Mouse (Mus musculus) embryonic facial prominence, embryonic 11.5 days (tissue): Measurements from ENCODE around the gene Sh3glb2. TPM values are rescaled to one million over a fixed set of nuclear protein-coding genes. Genes with fewer than 3 reads are reported as not detected.

Source experiments
- ATAC-seq: fragments of 200-750 bp; cut with Nextera tagmentation; replicated peaks from 2 replicates; pipeline ENCODE4 v1.8.0; 2017; ENCODE audit warnings: low read depth; ENCODE audit not compliant: insufficient number of reproducible peaks, low FRiP score, low TSS enrichment
- DNase-seq: peaks from one replicate; pipeline ENCODE4 v3.0.0-alpha.2; 2015; ENCODE audit warnings: low spot score
- H3K27ac ChIP-seq: fragments of 300-500 bp; sonication (generic); replicated peaks from 2 replicates; pipeline ENCODE4 v1.5.1; 2014; ENCODE audit warnings: mild to moderate bottlenecking, low read depth, low read length, control low read depth
- H3K27me3 ChIP-seq: fragments of 300-500 bp; sonication (generic); 2 replicates; pipeline ENCODE4 v1.6.1; 2014; ENCODE audit warnings: mild to moderate bottlenecking, low read length, moderate library complexity, mixed read lengths; ENCODE audit not compliant: control insufficient read depth, insufficient read depth
- H3K36me3 ChIP-seq: fragments of 300-500 bp; sonication (generic); replicated peaks from 2 replicates; pipeline ENCODE4 v1.6.1; 2014; ENCODE audit warnings: low read depth, mild to moderate bottlenecking, low read length, moderate library complexity, mixed read lengths; ENCODE audit not compliant: control insufficient read depth, insufficient read depth
- H3K4me1 ChIP-seq: fragments of 300-500 bp; sonication (generic); 2 replicates; pipeline ENCODE4 v1.6.1; 2014; ENCODE audit warnings: low read length, mixed read lengths; ENCODE audit not compliant: control insufficient read depth, insufficient read depth
- H3K4me2 ChIP-seq: fragments of 300-500 bp; sonication (generic); 2 replicates; pipeline ENCODE4 v1.6.1; 2014; ENCODE audit warnings: low read depth, mild to moderate bottlenecking, control low read depth, low read length, moderate library complexity
- H3K4me3 ChIP-seq: fragments of 300-500 bp; sonication (generic); 2 replicates; pipeline ENCODE4 v1.5.1; 2014; ENCODE audit warnings: low read depth, low read length, control low read depth
- H3K9ac ChIP-seq: fragments of 300-500 bp; sonication (generic); replicated peaks from 2 replicates; pipeline ENCODE4 v1.6.1; 2014; ENCODE audit warnings: mild to moderate bottlenecking, control low read depth, low read length
- H3K9me3 ChIP-seq: fragments of 300-500 bp; sonication (generic); replicated peaks from 2 replicates; pipeline ENCODE4 v1.6.1; 2016; ENCODE audit warnings: mild to moderate bottlenecking, low read length, inconsistent platforms, mixed read lengths; ENCODE audit not compliant: control insufficient read depth
- WGBS: fragments of 180-500 bp; shearing (Covaris S2); extraction: QIAGEN DNeasy Blood & Tissue Kit; methylation state at CpG from one replicate; pipeline ENCODE4 v1.1.7; 2014; 5-methylcytosine and 5-hydroxymethylcytosine counted together
- polyA plus RNA-seq: library from polyadenylated mRNA; unstranded; fragments of >200 nt; fragmentation: Nextera tagmentation; extraction: Ambion mirVana; gene quantifications from 2 replicates; pipeline ENCODE4 v1.2.1, GENCODE M21; 2014

Sh3glb2 gene
- polyA plus RNA-seq, 1 experiment from 2014 or later = 41.6 TPM

DNA sequence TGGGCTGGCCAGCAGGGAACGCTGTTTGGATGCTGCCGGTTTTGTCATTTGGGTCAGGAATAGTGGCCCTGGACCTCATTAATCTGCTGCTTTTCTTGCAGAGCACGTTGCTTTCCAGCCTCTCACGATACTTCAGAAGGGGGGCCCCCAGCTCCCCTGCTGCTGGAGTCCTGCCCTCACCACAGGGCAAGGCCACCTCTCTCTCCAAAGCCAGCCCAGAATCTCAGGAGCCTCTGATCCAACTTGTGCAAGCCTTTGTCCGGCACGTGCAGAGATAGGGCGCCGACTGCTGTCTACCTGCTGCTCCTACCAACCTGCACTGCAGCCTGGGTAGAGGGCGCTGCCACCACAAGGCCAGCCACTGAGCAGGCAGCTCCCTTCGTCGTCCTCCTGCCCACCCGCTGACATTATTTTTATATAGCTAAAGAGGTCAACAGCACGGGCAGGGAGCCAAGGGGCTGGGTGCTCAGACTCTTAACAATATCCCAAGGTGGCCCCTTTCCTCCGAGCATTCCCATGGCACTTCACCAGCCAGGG lies 15.5 kb downstream of the Sh3glb2 start:
- ATAC-seq = no peak
- H3K4me2 ChIP-seq = no peak overlapping the region
- 87% methylated on average over 14 of the region's 14 CpGs for WGBS

DNA sequence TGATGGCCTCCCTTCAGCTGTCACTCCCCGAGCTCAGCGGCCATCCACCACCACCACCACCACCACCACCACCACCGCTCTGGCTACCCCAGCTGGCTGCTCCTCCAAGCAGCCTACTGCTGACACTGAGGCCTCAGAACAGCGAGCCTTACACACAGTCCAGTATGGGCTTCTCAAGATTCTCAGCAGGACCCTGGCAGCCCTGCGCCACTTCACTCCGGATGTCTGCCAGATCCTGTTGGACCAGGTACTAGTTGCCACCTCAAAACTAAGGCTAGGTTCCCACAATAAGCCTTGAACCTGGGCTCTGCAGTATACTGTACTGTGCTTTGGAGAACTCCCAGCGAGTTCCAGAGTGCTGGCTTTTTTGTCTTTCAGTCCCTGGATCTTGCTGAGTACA lies 16.6 kb downstream of the Sh3glb2 start:
- no peak overlapping the region for H3K9ac ChIP-seq
- H3K36me3 ChIP-seq = peaks cover 28% of the 10 kb centered on the region
- no peak overlapping the region for H3K27ac ChIP-seq
- H3K4me1 ChIP-seq = no peaks in the 10 kb centered on the region
- H3K4me2 ChIP-seq = no peak overlapping the region
- ATAC-seq (no peak), DNase-seq (no peak)
- 92% methylated on average over 7 of the region's 7 CpGs for WGBS
- H3K4me3 ChIP-seq = no peak overlapping the region
- no peaks in the 10 kb centered on the region for H3K27me3 ChIP-seq
- no peaks in the 10 kb centered on the region for H3K9me3 ChIP-seq

More for the DNA sequence above, 15.5 kb downstream of the Sh3glb2 start:
- Histone ChIP-seq H3K27me3 (no peaks in the 10 kb centered on the region), H3K4me3 (no peak overlapping the region), H3K4me1 (no peaks in the 10 kb centered on the region), H3K36me3 (peaks cover 28% of the 10 kb centered on the region), H3K27ac (no peak overlapping the region), H3K9me3 (no peaks in the 10 kb centered on the region), H3K9ac (no peak overlapping the region)
- DNase-seq = no peak

DNA sequence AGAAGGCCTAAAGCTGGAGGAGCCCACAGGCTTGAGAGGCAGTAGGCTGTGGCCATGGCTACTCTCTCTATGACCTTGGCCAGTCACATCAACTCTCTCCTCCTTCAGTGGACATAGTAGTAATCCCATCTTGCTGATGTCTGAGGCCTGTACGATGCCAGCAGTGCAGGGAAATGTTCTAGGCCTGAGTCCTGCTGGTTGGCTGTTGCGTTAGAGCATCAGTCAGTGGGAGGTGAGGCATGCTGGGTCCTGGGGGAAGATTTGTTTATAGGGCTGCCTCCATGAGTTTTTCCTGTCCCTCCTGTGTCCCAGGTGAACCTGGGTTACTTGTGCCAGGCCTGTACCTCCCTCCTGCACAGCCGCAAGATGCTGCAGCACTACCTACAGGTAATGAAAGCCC lies 17.1 kb downstream of the Sh3glb2 start:
- Histone ChIP-seq H3K36me3 (peaks cover 28% of the 10 kb centered on the region), H3K4me1 (no peaks in the 10 kb centered on the region), H3K27me3 (no peaks in the 10 kb centered on the region), H3K9ac (no peak overlapping the region), H3K9me3 (no peaks in the 10 kb centered on the region), H3K27ac (no peak overlapping the region), H3K4me3 (no peak overlapping the region), H3K4me2 (no peak overlapping the region)
- no peak for DNase-seq
- 84% methylated on average over 3 of the region's 3 CpGs for WGBS
- ATAC-seq = no peak

DNA sequence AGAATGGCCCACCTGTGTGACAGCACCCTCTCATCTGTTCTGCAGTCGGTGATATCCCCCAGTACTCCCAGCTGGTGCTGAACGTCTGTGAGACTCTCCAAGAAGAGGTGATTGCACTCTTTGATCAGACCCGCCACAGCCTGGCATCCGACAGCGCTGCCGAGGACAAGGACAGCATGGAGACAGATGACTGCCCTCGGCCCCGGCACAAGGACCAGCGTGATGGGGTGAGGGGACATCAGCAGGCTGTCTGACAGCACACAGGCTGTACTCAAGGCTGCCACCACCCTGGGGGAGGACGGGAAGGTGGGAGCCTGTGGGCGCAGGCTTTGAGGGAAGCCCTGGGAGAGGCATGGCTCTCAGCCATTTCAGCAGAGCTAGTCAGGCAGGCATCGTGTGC lies 22.0 kb downstream of the Sh3glb2 start:
- peaks cover 21% of the 10 kb centered on the region for H3K36me3 ChIP-seq
- H3K9ac ChIP-seq = no peak overlapping the region
- WGBS = 88% methylated on average over 12 of the region's 12 CpGs
- ATAC-seq (no peak), DNase-seq (no peak)
- H3K27ac ChIP-seq = no peak overlapping the region
- no peaks in the 10 kb centered on the region for H3K9me3 ChIP-seq
- H3K4me1 ChIP-seq = no peaks in the 10 kb centered on the region
- H3K27me3 ChIP-seq = no peaks in the 10 kb centered on the region
- H3K4me3 ChIP-seq = no peak overlapping the region
- H3K4me2 ChIP-seq = no peak overlapping the region

DNA sequence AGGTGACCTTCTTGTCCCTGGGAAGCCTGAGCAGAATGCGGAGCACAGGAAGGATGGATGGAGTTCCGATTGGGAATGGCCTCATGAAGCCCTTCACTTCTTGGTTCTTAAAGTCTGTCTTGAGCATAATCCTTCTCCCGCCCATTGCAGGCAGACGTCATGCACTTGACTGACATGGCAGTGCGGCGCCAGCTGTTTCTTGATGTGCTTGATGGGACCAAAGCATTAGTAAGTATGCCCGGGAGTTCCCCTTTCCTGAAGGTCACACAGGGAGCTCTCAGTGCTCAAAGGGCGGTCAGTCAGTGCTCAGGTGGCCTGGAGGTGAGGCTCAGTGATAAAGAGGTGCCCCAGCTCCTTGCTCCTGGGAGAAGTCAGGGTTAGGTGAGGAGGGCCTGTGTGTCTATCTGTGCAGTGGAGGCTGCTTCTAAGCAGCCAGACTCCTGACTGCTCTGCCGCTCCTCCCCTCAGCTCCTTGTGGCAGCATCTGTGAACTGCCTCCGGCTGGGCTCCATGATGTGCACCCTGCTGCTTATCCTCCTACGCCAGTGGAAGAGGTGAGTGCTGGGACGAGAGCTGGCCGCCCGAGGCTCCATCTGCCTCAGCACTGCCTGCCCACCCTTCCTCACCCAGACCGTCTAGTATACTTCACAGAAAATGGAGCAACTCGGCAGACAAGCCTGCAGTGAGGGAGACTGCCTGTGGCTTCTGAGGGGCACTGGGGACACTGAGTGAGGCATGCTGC lies 22.8 kb downstream of the Sh3glb2 start:
- no peak for DNase-seq
- WGBS = 87% methylated on average over 16 of the region's 16 CpGs
- Histone ChIP-seq H3K9ac (no peak overlapping the region), H3K4me2 (no peak overlapping the region), H3K9me3 (no peaks in the 10 kb centered on the region), H3K27me3 (no peaks in the 10 kb centered on the region), H3K27ac (no peak overlapping the region), H3K4me1 (no peaks in the 10 kb centered on the region), H3K36me3 (peaks cover 21% of the 10 kb centered on the region), H3K4me3 (no peak overlapping the region)
- no peak for ATAC-seq

DNA sequence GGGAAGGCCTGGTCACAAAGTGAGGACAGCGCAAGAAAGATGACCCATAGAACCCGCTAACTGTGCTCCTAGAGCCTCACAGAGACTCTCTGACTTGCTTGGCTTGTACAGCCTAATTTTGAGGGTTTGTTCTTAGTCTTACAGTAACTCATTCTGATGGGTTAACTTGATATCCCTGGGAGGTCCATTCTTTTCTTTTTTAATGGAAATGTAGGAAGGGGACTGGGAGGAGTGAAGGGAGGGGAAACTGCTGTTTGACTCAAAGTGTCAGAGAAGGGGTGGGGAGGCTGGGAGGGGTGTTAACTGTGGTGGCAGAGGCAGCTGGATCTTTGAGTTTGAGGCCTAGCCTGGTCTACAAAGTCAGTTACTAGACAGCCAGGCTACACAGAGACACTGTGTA lies 23.8 kb downstream of the Sh3glb2 start:
- Histone ChIP-seq H3K4me3 (no peak overlapping the region), H3K4me1 (no peaks in the 10 kb centered on the region), H3K36me3 (peaks cover 28% of the 10 kb centered on the region), H3K27me3 (no peaks in the 10 kb centered on the region), H3K9ac (no peak overlapping the region), H3K27ac (no peak overlapping the region), H3K9me3 (no peaks in the 10 kb centered on the region), H3K4me2 (no peak overlapping the region)
- WGBS = 95% methylated on average over 2 of the region's 2 CpGs
- ATAC-seq (no peak), DNase-seq (no peak)

DNA sequence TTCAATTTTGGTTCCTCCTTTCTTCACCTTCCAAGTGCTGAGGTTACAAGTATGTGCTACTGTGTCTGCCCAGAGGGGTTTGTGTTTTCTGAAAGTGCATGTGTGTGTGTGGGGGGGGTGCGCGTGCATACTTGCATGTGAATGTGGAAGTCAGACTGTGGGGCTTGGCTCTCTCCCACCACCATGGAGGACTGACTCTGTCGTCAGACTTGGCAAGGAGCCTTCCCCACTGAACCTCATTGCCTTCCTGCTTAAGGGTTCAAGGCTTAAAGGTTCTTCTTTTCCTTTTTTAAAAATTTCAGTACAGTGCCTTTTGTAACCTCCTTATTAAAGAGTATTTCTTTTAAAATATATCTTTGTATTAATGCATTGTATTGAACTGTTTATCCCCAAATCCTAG lies 30.3 kb downstream of the Sh3glb2 start:
- Histone ChIP-seq H3K27ac (no peak overlapping the region), H3K4me2 (no peak overlapping the region), H3K27me3 (no peaks in the 10 kb centered on the region), H3K36me3 (peaks cover 18% of the 10 kb centered on the region), H3K9ac (no peak overlapping the region), H3K4me1 (no peaks in the 10 kb centered on the region), H3K9me3 (no peaks in the 10 kb centered on the region), H3K4me3 (no peak overlapping the region)
- DNase-seq (no peak), ATAC-seq (no peak)
- 90% methylated on average over 3 of the region's 3 CpGs for WGBS

DNA sequence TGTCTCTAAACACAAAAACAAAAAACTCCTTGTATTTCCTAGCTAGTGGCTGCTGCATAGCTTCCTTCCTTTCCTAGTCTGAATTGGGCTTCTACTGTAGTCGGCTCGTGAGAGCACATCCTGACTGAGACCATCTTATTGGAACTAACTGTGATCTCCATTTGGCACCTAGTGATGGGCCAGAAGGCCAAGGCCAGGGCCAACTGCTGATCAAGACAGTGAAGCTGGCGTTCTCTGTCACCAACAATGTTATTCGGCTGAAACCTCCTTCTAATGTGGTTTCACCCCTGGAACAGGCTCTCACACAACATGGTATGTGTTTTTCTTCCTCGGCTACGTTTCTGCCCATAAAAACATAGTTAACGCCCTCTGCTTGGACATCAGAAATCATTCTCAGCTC lies 31.9 kb downstream of the Sh3glb2 start:
- H3K36me3 ChIP-seq = peaks cover 22% of the 10 kb centered on the region
- no peak overlapping the region for H3K4me3 ChIP-seq
- DNase-seq = no peak
- no peak overlapping the region for H3K9ac ChIP-seq
- H3K27me3 ChIP-seq = no peaks in the 10 kb centered on the region
- no peak overlapping the region for H3K4me2 ChIP-seq
- WGBS = 94% methylated on average over 7 of the region's 7 CpGs
- H3K4me1 ChIP-seq = no peaks in the 10 kb centered on the region
- H3K9me3 ChIP-seq = no peaks in the 10 kb centered on the region
- no peak overlapping the region for H3K27ac ChIP-seq
- no peak for ATAC-seq
